Mouse (Mus musculus) lung, postnatal 0 days (tissue): ENCODE measurements around the gene Ccar1.

Experiments used
- CTCF ChIP-seq: IDR thresholded peaks from 2 replicates; pipeline ENCODE4 v1.5.1; 2016; ENCODE audit warnings: antibody characterized with exemption, mild to moderate bottlenecking
- EP300 ChIP-seq: IDR thresholded peaks from 2 replicates; pipeline ENCODE4 v1.6.1; 2016; ENCODE audit warnings: antibody characterized with exemption, mild to moderate bottlenecking, control low read depth

DNA sequence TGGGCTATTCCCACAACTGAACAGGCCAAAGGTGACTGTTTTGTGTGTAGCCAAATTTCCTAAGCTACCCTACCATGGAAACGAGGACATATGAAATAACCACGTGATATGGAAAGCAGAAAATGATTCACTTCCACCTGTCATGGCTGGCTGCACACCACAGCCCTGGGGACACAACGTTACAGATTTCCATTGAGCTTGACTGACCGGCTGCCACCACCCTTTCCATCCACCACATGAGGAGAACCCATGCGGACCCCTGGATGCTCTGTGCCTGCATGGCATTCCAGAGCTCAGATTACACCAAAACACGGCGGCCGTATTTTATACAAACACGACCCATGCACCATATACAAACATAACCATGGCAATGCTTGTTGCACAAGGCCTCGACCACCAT lies 78.6 kb downstream of the Ccar1 start:
- TF ChIP-seq CTCF (no peak), EP300 (no peak)
